Comparison of ENCODE assay signal across 8 mouse cellular contexts in genomic region chr2:160366111-160366979, GRCm38 (mm10). TPM values are rescaled to one million over a fixed set of nuclear protein-coding genes. Genes with fewer than 3 reads are reported as not detected.
DNase-seq lines count a peak whose midpoint lies in the region; ATAC-seq and TF ChIP-seq lines count a peak whose summit lies in the region.

No protein-coding gene starts in this region.

- peak overlapping the region; percentile 56 for H3K27ac ChIP-seq in kidney, adult 2 months (ENCODE audit: insufficient read depth, low read depth, low read length)
- peak overlapping the region; percentile 81 for H3K27ac ChIP-seq in heart, postnatal 0 days (ENCODE audit: low read depth)
- H3K27ac ChIP-seq in liver, embryonic 15.5 days (replicated peaks) = no peak overlapping the region

- peak overlapping the region; percentile 54 for H3K9ac ChIP-seq in heart, postnatal 0 days (replicated peaks; ENCODE audit: low read depth, low read length)
- peak overlapping the region; percentile 30; the same call in 1 of the 2 replicates for H3K9ac ChIP-seq in liver, embryonic 15.5 days

- H3K27me3 ChIP-seq in kidney, adult 2 months (replicated peaks; ENCODE audit: control insufficient read depth, insufficient read depth, low read length) = no peaks in the 10 kb centered on the region
- H3K27me3 ChIP-seq in heart, postnatal 0 days (ENCODE audit: control insufficient read depth, insufficient read depth, low read length) = peaks cover 57% of the 10 kb centered on the region
- peaks cover 99% of the 10 kb centered on the region for H3K27me3 ChIP-seq in liver, embryonic 15.5 days

- under 1% methylated on average over 95 of the region's 95 CpGs for WGBS in kidney, adult 2 months
- 1% methylated on average over 83 of the region's 95 CpGs for WGBS in heart, postnatal 0 days
- 1% methylated on average over 95 of the region's 95 CpGs for WGBS in liver, embryonic 15.5 days (ENCODE audit: insufficient replicate concordance)

- no peak for DNase-seq in kidney, adult 2 months
- no peak for DNase-seq in kidney, postnatal 4 days
- peak; percentile 53 for DNase-seq in brain, embryonic 14.5 days (ENCODE audit: low read depth)
- no peak for DNase-seq in heart, postnatal 0 days (ENCODE audit: low spot score)
- DNase-seq in thymus, postnatal 0 days (ENCODE audit: low spot score) = peak; percentile 35
- no peak for DNase-seq in embryo, embryonic 10 days (ENCODE audit: low spot score)

- no peaks in the 10 kb centered on the region for H3K9me3 ChIP-seq in heart, postnatal 0 days (replicated peaks; ENCODE audit: control insufficient read depth, low read length)
- H3K9me3 ChIP-seq in liver, embryonic 15.5 days (replicated peaks) = no peaks in the 10 kb centered on the region

- peak overlapping the region; percentile 88 for H3K4me2 ChIP-seq in heart, postnatal 0 days (ENCODE audit: low read depth, low read length)
- H3K4me2 ChIP-seq in liver, embryonic 15.5 days = peak overlapping the region; percentile 71

- no peaks in the 10 kb centered on the region; the same call in 1 of the 2 replicates for H3K36me3 ChIP-seq in kidney, adult 2 months (ENCODE audit: control insufficient read depth, insufficient read depth, low read length)
- no peaks in the 10 kb centered on the region for H3K36me3 ChIP-seq in heart, postnatal 0 days (replicated peaks; ENCODE audit: control insufficient read depth, insufficient read depth, low read length)
- no peaks in the 10 kb centered on the region for H3K36me3 ChIP-seq in liver, embryonic 15.5 days (replicated peaks)

- H3K4me1 ChIP-seq in kidney, adult 2 months (ENCODE audit: control insufficient read depth, insufficient read depth, low read length) = no peaks in the 10 kb centered on the region; the same call in 1 of the 2 replicates
- peaks cover 16% of the 10 kb centered on the region; the same call in 1 of the 2 replicates for H3K4me1 ChIP-seq in heart, postnatal 0 days (ENCODE audit: control insufficient read depth, insufficient read depth)
- H3K4me1 ChIP-seq in liver, embryonic 15.5 days (replicated peaks) = peaks cover 17% of the 10 kb centered on the region

- no peak for TF ChIP-seq EP300 in heart, postnatal 0 days (IDR thresholded peaks at IDR 0.05; ENCODE audit: low read depth)

- TF ChIP-seq POLR2A in kidney, adult 2 months (IDR thresholded peaks at IDR 0.05; ENCODE audit: low read depth, low read length) = no peak
- TF ChIP-seq POLR2A in brain, embryonic 14.5 days (IDR thresholded peaks at IDR 0.05; ENCODE audit: borderline replicate concordance, extremely low read depth, insufficient read depth, insufficient read length, poor library complexity, severe bottlenecking) = no peak

- TF ChIP-seq CTCF in kidney, adult 2 months (conservative IDR thresholded peaks at IDR 0.05; ENCODE audit: insufficient read depth, insufficient read length, low read depth, low read length) = no peak
- TF ChIP-seq CTCF in brain, embryonic 14.5 days (IDR thresholded peaks at IDR 0.05; ENCODE audit: borderline replicate concordance, extremely low read depth, insufficient read depth, insufficient read length) = no peak
- TF ChIP-seq CTCF in heart, postnatal 0 days (IDR thresholded peaks at IDR 0.05; ENCODE audit: low read depth) = no peak

- peak; percentile 6; the same call in 1 of the 2 replicates for ATAC-seq in heart, postnatal 0 days (ENCODE audit: insufficient read depth, low read depth)
- ATAC-seq in liver, embryonic 15.5 days (ENCODE audit: insufficient read depth) = peak; percentile 36
- no peak for ATAC-seq in CD4-positive, CD25-positive, alpha-beta regulatory T cell, adult 4 months

- peak overlapping the region; percentile 61 for H3K4me3 ChIP-seq in kidney, adult 2 months (ENCODE audit: insufficient read depth, low read depth, low read length)
- peak overlapping the region; percentile 53 for H3K4me3 ChIP-seq in heart, postnatal 0 days (ENCODE audit: low read depth, low read length)
- peak overlapping the region; percentile 49 for H3K4me3 ChIP-seq in liver, embryonic 15.5 days (replicated peaks)

RNA-seq across cellular contexts. Expression of gene Mafb, which starts 0.5 kb away (rescaled TPM):
- 8.0 and 8.5 TPM in 2 replicates for polyA plus RNA-seq in kidney, adult 2 months (2012; rRNA removed)
- 6.5 and 16.2 TPM in 2 replicates for polyA plus RNA-seq in brain, embryonic 14.5 days (2012; rRNA removed)
- 3.8 and 4.8 TPM in 2 replicates for total RNA-seq in heart, postnatal 0 days (2014; rRNA removed; ENCODE audit: low replicate concordance)
- polyA plus RNA-seq in heart, postnatal 0 days (2015; fragmentation: Nextera tagmentation; extraction: Ambion mirVana) = 4.5 and 5.5 TPM in 2 replicates
- polyA plus RNA-seq in liver, embryonic 15.5 days (2015; fragmentation: Nextera tagmentation; extraction: Ambion mirVana) = 4.2 and 6.1 TPM in 2 replicates
- 8.5 and 10.7 TPM in 2 replicates for polyA plus RNA-seq in thymus, postnatal 0 days (2015; fragmentation: Nextera tagmentation; extraction: Ambion mirVana)
- under 1 TPM in 1 of 2 experiments, not detected in 1; 0.18 TPM for polyA plus RNA-seq in CD4-positive, CD25-positive, alpha-beta regulatory T cell, adult 4 months (2017; shearing (Covaris generic))

RNA-seq across cellular contexts. Expression of gene Gm826, which starts 32.4 kb away (rescaled TPM):
- polyA plus RNA-seq in kidney, adult 2 months (2012; rRNA removed) = 0.25 and 0.41 TPM in 2 replicates
- polyA plus RNA-seq in brain, embryonic 14.5 days (2012; rRNA removed) = 0.09 TPM in 1 of 2 replicates, not detected in the other
- total RNA-seq in heart, postnatal 0 days (2014; rRNA removed; ENCODE audit: low replicate concordance) = 1.5 and 1.9 TPM in 2 replicates
- polyA plus RNA-seq in heart, postnatal 0 days (2015; fragmentation: Nextera tagmentation; extraction: Ambion mirVana) = 8.9 and 9.3 TPM in 2 replicates
- 4.8 and 5.4 TPM in 2 replicates for polyA plus RNA-seq in liver, embryonic 15.5 days (2015; fragmentation: Nextera tagmentation; extraction: Ambion mirVana)
- 0.75 and 1.7 TPM in 2 replicates for polyA plus RNA-seq in thymus, postnatal 0 days (2015; fragmentation: Nextera tagmentation; extraction: Ambion mirVana)
- polyA plus RNA-seq in CD4-positive, CD25-positive, alpha-beta regulatory T cell, adult 4 months (2017; shearing (Covaris generic)) = not detected

Comparison
In these comparisons a context has a peak if more than half of its experiments do, and no peak if none do; other contexts are left out.
1. DNase-seq: peak in brain, embryonic 14.5 days (single experiment) and thymus, postnatal 0 days (single experiment); none in kidney, adult 2 months (single experiment), kidney, postnatal 4 days (0 of 2), heart, postnatal 0 days (single experiment) and embryo, embryonic 10 days (single experiment).
2. Peak in every context shown above with its lines, with median percentiles within 50 percentile points of each other: H3K4me3 ChIP-seq.